Mouse (Mus musculus): ENCODE data around the gene 4930522H14Rik. TPM values are rescaled to one million over a fixed set of nuclear protein-coding genes. Genes with fewer than 3 reads are reported as not detected.

The 4930522H14Rik gene
- not detected for polyA plus RNA-seq (2017; shearing (Covaris generic))

GRCm38 (mm10) chr4:109531111-109531510 is at the start of gene 4930522H14Rik:
TSS of gene 4930522H14Rik (minus strand) at chr4:109531297.

GRCm38 (mm10) chr4:109484621-109485020 is 46.5 kb downstream of the 4930522H14Rik start, which contains the start of gene Rnf11:
TSS of gene Rnf11 (minus strand) at chr4:109484728.

Other genes starting within 250 kb of the 4930522H14Rik start
- 0.32 TPM for gene Ttc39a, start 124.7 kb downstream of the 4930522H14Rik start, polyA plus RNA-seq (2017; shearing (Covaris generic))
- gene Rnf11, start 46.6 kb downstream of the 4930522H14Rik start, polyA plus RNA-seq (2017; shearing (Covaris generic)) = 2.6 TPM
- 13.7 TPM for gene Cdkn2c, start 135.9 kb upstream of the 4930522H14Rik start, polyA plus RNA-seq (2017; shearing (Covaris generic))
- 1.8 TPM for gene Faf1, start 145.3 kb upstream of the 4930522H14Rik start, polyA plus RNA-seq (2017; shearing (Covaris generic))

Data from activated CD4-positive, CD25-positive, alpha-beta regulatory T cell, adult 9 weeks (primary cell).